Mouse (Mus musculus): ENCODE results near the gene Grik1.

Grik1 gene

GRCm38 (mm10) chr16:87957449-87957848 lies 332.6 kb downstream of the Grik1 start:
- no peak for DNase-seq (ENCODE audit: low spot score)

GRCm38 (mm10) chr16:87956178-87956577 lies 333.9 kb downstream of the Grik1 start:
- no peak for DNase-seq (ENCODE audit: low spot score)

DNA sequence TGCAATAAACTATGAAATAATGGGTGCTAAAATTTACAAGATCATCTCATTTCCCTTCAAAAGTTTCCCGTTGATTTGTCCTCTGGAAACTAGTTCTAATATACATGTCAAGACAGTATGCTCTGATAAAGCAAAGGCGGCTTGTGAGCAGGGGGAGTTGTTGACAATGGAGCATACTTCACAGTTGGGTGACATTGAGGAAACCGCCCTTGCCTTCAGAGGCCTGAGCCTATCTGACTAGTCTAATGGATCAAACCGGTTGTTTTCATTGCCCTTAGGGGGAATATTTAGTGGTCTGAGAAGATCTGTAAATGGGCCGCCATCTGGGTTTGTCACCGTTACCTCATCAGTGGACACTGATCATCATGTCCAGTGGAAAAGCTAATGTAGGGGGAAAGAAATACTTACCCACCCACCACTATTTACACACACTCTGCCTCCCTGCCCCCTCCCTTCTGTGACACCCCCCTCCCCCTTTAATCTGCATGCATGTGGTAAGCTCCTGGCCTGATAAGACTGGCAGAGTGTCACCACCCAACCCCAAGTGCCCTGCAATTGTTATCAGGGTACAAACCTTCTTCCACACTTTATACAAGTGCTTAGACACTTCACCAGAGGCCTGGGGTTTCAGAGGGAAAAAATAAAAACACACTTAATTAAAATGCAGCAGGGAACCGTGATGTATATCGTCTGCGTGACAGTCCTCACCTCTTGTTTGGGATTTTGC lies 335.2 kb downstream of the Grik1 start:
- no peak for DNase-seq (ENCODE audit: low spot score)

DNA sequence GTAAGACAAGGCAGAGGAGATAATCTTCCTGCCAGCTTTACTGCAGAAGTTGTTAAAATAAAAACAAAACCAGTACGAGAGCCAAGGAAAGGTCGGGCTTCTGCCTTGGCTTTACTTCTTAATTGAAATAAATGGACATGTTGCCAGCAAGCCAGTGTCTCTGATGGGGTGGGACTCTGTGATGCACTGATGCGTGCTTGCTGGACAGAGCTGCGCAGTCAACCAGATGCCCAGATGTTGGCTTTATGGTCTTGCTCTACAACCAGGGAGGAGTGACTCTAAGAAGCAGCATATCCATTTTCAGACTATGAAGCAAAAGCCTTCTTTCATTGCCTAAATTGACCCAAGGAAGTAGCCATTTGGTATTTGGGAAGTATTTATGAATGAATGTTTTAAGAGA lies 336.9 kb downstream of the Grik1 start:
- no peak for DNase-seq (ENCODE audit: low spot score)

- DNase-seq (ENCODE audit: low spot score) = no peak
Measured at GRCm38 (mm10) chr16:87949881-87950280, 340.2 kb downstream of the Grik1 start.

- DNase-seq (ENCODE audit: low spot score) = no peak
Measured at GRCm38 (mm10) chr16:87948122-87948521, 341.9 kb downstream of the Grik1 start.

GRCm38 (mm10) chr16:87944318-87944717 lies 345.7 kb downstream of the Grik1 start:
- no peak for DNase-seq (ENCODE audit: low spot score)

- DNase-seq (ENCODE audit: low spot score) = no peak
Measured at GRCm38 (mm10) chr16:87942103-87942865, 347.8 kb downstream of the Grik1 start.

DNA sequence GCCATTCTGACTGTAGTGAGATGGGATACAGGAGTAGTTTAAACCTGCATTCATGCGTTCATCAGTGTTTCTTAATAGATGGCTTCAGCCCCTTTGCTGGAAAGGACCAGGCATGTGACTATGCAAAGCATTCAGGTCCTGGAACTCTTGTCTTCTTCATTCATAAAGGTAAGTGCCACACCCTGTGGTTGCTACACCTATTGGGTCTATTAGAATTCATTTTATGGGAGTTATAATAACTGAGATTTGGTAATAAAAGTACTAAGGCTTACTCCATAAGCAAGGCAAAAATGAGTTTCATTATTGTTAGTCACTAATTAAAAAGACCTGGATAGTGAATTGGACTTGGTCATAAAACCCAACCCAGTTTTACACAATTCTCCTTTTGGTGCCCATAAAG lies 355.4 kb downstream of the Grik1 start:
- no peak for DNase-seq (ENCODE audit: low spot score)

GRCm38 (mm10) chr16:87931358-87931757 lies 358.7 kb downstream of the Grik1 start:
- DNase-seq (ENCODE audit: low spot score) = no peak

GRCm38 (mm10) chr16:87930519-87930918 lies 359.5 kb downstream of the Grik1 start:
- DNase-seq (ENCODE audit: low spot score) = no peak

DNA sequence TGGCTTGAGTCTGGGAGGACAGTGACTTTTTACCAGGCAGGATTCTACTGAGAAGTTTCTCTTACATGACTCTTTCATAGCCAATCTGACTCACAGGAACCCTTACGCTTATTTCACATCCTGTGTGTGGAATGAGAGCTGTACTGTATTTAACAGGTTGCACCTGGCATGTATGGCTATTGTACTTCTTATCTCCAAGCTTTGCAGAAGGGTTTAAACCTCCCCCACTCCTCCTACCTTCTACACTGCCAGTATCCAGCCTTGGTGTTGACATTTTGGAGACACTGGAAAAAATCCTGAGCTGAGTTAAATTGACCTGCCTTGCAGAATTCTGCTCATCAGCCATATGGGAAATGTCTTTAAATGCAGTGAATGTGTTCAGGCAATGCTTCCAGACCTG lies 361.4 kb downstream of the Grik1 start:
- DNase-seq (ENCODE audit: low spot score) = no peak

DNA sequence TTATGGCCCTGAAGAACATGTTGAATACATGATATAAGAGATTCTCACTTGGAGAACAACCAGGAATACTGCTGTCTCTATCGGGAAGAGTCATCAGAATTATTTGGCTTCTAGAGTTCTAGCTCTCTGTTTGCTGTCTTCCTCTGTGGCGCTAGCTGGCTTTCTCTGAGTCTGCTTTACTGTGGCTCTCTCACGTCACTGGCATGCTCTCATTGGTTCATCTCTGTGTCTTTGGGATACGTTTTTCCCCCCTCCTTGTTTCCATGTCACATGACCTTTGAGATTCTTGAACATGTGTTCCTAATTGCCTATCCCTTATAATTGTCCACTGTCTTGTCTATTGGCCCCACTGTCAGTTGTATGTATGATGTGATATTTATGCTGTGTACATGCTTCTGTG lies 372.2 kb downstream of the Grik1 start:
- DNase-seq (ENCODE audit: low spot score) = no peak

DNA sequence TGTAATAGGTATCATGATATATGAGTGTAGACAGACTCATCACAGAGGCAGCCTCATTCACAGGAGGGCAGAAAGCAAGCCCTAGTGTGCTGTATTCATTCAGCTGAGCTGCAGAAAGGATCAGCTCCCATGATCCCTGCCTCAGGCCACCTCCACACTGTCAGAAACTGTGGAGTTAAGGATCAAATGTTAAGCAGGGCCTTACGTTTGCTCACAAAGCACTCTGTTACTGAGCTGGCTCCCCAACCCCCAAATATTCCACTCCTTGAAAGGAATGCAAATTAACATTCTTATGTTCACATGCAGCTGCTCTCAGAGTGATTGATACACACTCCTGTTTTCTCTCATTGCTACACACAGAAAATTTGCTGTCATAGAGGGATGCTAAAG lies 372.9 kb downstream of the Grik1 start:
- DNase-seq (ENCODE audit: low spot score) = no peak

GRCm38 (mm10) chr16:87916209-87917156 lies 373.6 kb downstream of the Grik1 start:
- no peak for DNase-seq (ENCODE audit: low spot score)

GRCm38 (mm10) chr16:87915156-87915555 lies 374.9 kb downstream of the Grik1 start:
- DNase-seq (ENCODE audit: low spot score) = no peak

DNA sequence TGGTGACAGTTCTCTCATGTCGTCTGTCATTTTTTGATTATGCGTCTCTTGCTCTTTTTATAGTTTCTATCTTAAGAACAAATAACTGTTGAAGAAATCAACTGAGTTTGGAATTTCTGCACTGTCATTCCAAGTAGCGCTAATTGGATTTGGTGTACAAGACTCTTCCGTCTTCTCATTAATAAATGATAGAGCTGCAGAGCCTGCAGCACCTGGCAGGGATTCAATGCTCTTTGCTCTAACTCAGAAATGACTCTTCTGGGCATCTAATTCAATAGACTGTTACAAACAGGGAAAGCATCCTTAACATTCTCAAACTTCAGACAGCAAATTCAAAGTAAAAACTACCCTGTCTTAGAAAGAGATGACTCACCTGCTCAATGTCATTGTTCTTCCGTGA lies 376.3 kb downstream of the Grik1 start:
- DNase-seq (ENCODE audit: low spot score) = no peak

DNA sequence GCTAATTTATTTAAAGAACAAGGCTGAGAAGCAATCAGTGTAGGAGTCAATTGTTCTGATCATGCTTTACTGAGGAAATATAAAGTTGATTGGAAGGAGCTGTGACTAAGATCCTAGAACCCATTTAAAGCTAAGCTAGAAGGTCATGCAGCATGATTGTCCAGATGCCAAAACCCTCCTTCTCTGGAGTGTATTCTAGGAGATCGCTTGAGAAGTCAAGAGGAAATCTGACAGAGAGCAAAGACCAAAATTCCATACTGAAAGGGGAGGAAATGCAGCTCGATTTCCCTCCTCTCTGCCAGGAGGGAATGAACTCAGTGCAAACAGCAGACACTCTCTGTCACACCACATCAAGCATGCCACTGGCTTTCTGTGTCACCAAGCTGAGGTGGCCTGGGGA lies 378.9 kb downstream of the Grik1 start:
- DNase-seq (ENCODE audit: low spot score) = no peak

GRCm38 (mm10) chr16:87902049-87902448 lies 388.0 kb downstream of the Grik1 start:
- no peak for DNase-seq (ENCODE audit: low spot score)

- no peak for DNase-seq (ENCODE audit: low spot score)
Measured at GRCm38 (mm10) chr16:87901189-87901588, 388.9 kb downstream of the Grik1 start.

- DNase-seq (ENCODE audit: low spot score) = no peak
Measured at GRCm38 (mm10) chr16:87875927-87876326, 414.1 kb downstream of the Grik1 start.

GRCm38 (mm10) chr16:87864526-87864925 lies 425.5 kb downstream of the Grik1 start:
- no peak for DNase-seq (ENCODE audit: low spot score)

- no peak for DNase-seq (ENCODE audit: low spot score)
Measured at GRCm38 (mm10) chr16:87861722-87862121, 428.3 kb downstream of the Grik1 start.
